Mouse (Mus musculus) neural tube, embryonic 11.5 days (tissue): ENCODE measurements around the gene Gm17349. TPM values are rescaled to one million over a fixed set of nuclear protein-coding genes. Genes with fewer than 3 reads are reported as not detected.

ENCODE experiments used
- ATAC-seq: fragments of 200-750 bp; cut with Nextera tagmentation; 2 replicates; pipeline ENCODE4 v1.8.0; 2017; ENCODE audit warnings: moderate number of reproducible peaks, mild to moderate bottlenecking, moderate TSS enrichment, moderate library complexity; ENCODE audit not compliant: insufficient read depth, low FRiP score, low TSS enrichment
- DNase-seq: peaks from one replicate; pipeline ENCODE4 v3.0.0-alpha.2; 2015; ENCODE audit warnings: low spot score
- H3K27ac ChIP-seq: fragments of 300-500 bp; sonication (generic); 2 replicates; pipeline ENCODE4 v1.5.1; 2014; ENCODE audit warnings: low read depth, mild to moderate bottlenecking, low read length
- H3K27me3 ChIP-seq: fragments of 300-500 bp; sonication (generic); 2 replicates; pipeline ENCODE4 v1.6.1; 2014; ENCODE audit warnings: mild to moderate bottlenecking, low read length, mixed read lengths; ENCODE audit not compliant: control insufficient read depth, insufficient read depth
- H3K36me3 ChIP-seq: fragments of 300-500 bp; sonication (generic); 2 replicates; pipeline ENCODE4 v1.6.1; 2014; ENCODE audit warnings: mild to moderate bottlenecking, low read length, moderate library complexity, mixed read lengths; ENCODE audit not compliant: control insufficient read depth, insufficient read depth
- H3K4me1 ChIP-seq: fragments of 300-500 bp; sonication (generic); 2 replicates; pipeline ENCODE4 v1.6.1; 2014; ENCODE audit warnings: low read length, mixed read lengths; ENCODE audit not compliant: control insufficient read depth, insufficient read depth
- H3K4me2 ChIP-seq: fragments of 300-500 bp; sonication (generic); 2 replicates; pipeline ENCODE4 v1.6.1; 2014; ENCODE audit warnings: low read depth, mild to moderate bottlenecking, moderate library complexity
- H3K4me3 ChIP-seq: fragments of 300-500 bp; sonication (generic); 2 replicates; pipeline ENCODE4 v1.5.1; 2014; ENCODE audit warnings: low read depth, low read length
- H3K9ac ChIP-seq: fragments of 300-500 bp; sonication (generic); 2 replicates; pipeline ENCODE4 v1.6.1; 2014; ENCODE audit warnings: mild to moderate bottlenecking, low read length
- H3K9me3 ChIP-seq: fragments of 300-500 bp; sonication (generic); 2 replicates; pipeline ENCODE4 v1.6.1; 2016; ENCODE audit warnings: low read length; ENCODE audit not compliant: control insufficient read depth
- WGBS: fragments of 180-500 bp; shearing (Covaris S2); extraction: QIAGEN DNeasy Blood & Tissue Kit; methylation state at CpG from one replicate; pipeline ENCODE4 v1.1.7; 2014; 5-methylcytosine and 5-hydroxymethylcytosine counted together
- polyA plus RNA-seq: library from polyadenylated mRNA; unstranded; fragments of >200 nt; fragmentation: Nextera tagmentation; extraction: Ambion mirVana; gene quantifications from 2 replicates; pipeline ENCODE4 v1.2.1, GENCODE M21; 2014

Gene Gm17349
- polyA plus RNA-seq, 1 experiment from 2014 or later, result not detected

DNA sequence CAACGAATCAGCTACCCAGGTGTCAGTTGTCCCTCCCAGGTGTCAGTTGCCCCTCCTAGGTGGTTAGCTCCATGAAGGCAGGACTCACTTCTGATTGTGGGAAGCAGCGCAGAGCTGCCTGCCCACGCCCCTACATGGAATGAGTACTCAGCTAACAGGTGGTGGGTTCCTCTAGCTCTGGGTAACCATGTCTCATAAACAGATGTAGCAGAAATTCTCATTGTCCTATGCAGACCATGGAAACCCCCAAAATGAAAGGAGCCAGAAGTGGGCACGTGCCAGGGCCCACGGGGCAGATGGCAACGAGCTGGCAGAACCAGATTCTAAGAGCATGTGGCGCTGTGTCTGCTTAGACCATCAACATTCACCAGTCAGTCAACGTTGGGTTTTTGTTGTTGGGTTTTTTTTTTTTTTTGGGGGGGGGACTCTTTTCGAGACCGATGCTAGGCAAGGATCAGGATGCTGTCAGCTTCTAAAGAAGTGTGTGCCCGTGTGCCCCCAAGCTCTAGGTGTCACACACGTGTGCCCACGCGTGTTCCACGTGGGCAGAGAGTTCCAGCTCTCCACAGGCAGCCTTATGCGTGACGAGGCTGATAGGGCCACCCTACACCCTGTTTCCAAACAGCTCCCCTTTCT, 41.2 kb downstream of the Gm17349 start:
- peak overlapping the region; percentile 83 for H3K27ac ChIP-seq
- no peak for DNase-seq

DNA sequence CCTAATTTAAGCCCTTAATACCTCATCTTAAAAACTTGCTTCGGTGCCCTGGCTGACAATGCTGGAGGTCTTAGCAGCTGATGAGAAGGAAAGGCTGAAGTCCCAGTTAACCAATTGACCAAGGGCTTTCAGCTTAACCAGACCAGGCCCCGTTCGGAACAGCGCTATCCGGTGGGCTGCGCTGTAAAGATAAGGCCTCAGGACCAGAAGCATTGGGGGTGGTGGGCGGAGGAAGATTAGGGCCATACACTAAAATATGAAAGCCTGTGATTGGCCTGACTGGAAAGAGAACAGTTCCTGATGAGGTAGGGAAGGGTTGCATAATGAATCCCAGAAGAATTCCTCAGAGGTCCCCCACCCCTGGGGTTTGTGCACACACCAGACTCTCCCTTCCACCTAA, 42.9 kb downstream of the Gm17349 start:
- H3K27ac ChIP-seq, result 0 out of 2 replicates have a peak overlapping the region, but pooled peaks have one; percentile 42
- H3K9me3 ChIP-seq, result no peaks in the 10 kb centered on the region
- H3K4me2 ChIP-seq, result no peak overlapping the region
- WGBS, result 62% methylated on average over 7 of the region's 7 CpGs
- H3K4me1 ChIP-seq, result peaks cover 5% of the 10 kb centered on the region; the same call in 1 of the 2 replicates
- peaks cover 7% of the 10 kb centered on the region; the same call in 1 of the 2 replicates for H3K27me3 ChIP-seq
- DNase-seq, result no peak
- no peak for ATAC-seq
- no peak overlapping the region for H3K9ac ChIP-seq
- no peaks in the 10 kb centered on the region for H3K36me3 ChIP-seq
- H3K4me3 ChIP-seq, result no peak overlapping the region

More for the DNA sequence above, 41.2 kb downstream of the Gm17349 start:
- 4% methylated on average over 17 of the region's 17 CpGs for WGBS
- H3K9me3 ChIP-seq, result no peaks in the 10 kb centered on the region
- peak overlapping the region; percentile 47 for H3K9ac ChIP-seq
- peak overlapping the region; percentile 32 for H3K4me3 ChIP-seq
- peak overlapping the region; percentile 60 for H3K4me2 ChIP-seq
- 0 out of 2 replicates have a peak, but pooled peaks have one; percentile 20 for ATAC-seq
- H3K27me3 ChIP-seq, result peaks cover 7% of the 10 kb centered on the region; the same call in 1 of the 2 replicates
- no peaks in the 10 kb centered on the region for H3K36me3 ChIP-seq
- H3K4me1 ChIP-seq, result peaks cover 5% of the 10 kb centered on the region; the same call in 1 of the 2 replicates

DNA sequence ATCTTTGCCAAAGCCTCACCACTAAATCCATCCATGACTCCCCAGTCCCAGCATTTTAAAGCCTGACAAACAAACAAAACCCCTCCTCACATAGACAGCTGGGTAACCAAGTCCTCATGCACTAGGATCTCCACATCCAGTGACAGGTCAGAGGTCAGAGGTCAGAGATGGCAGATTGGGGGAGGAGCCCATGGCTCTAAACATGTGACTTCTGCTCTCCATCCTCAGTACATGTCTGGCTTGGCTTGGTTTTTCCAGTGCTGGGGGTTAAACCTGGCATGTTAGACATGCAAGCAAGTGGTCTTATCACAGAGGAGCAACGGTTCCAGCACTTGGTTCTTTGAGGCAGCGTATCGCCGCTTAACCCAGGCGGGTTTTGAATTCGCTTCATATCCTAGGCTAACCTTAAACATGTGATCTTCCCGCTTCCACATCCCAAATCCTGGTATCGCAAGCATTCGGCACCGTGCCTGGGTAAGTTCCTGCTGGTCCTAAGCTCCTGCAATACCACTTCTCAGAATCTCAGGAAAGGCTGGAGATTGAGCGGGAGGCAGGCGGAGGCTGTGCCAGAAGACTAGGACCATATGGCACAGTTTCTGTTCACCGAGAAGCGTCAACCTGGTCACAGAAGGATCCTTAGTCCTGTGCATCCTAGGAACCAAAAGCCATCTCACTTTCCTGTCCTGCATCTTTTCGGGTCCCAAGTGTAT, 44.0 kb downstream of the Gm17349 start:
- H3K4me3 ChIP-seq, result no peak overlapping the region
- H3K9me3 ChIP-seq, result no peaks in the 10 kb centered on the region
- peaks cover 5% of the 10 kb centered on the region; the same call in 1 of the 2 replicates for H3K4me1 ChIP-seq
- WGBS, result 93% methylated on average over 15 of the region's 15 CpGs
- no peak overlapping the region for H3K4me2 ChIP-seq
- H3K27ac ChIP-seq, result no peak overlapping the region
- no peak for ATAC-seq
- H3K9ac ChIP-seq, result no peak overlapping the region
- no peak for DNase-seq
- H3K27me3 ChIP-seq, result peaks cover 5% of the 10 kb centered on the region; the same call in 1 of the 2 replicates
- H3K36me3 ChIP-seq, result no peaks in the 10 kb centered on the region

DNA sequence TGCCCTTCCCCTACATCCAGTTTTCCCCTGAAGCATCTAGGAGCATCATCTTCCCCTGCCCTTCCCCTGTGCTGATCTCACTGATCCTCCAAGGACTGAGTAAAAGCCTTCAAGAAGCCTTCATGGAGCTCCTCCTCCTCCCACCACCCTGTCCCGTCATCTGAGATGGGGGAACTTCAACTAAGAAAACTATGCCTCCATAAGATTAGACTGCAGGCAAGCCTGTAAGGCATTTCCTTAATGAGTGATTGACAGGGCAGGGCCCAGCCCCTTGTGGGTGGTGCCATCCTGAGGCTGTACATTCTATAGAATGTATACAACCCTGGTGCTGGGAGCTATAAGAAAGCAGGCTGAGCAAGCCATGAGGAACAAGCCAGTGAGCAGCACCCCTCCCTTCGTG, 46.9 kb downstream of the Gm17349 start:
- Histone ChIP-seq H3K4me3 (no peak overlapping the region), H3K9me3 (no peaks in the 10 kb centered on the region), H3K27ac (no peak overlapping the region), H3K4me2 (no peak overlapping the region), H3K36me3 (no peaks in the 10 kb centered on the region), H3K27me3 (peaks cover 11% of the 10 kb centered on the region), H3K4me1 (peaks cover 7% of the 10 kb centered on the region; the same call in 1 of the 2 replicates), H3K9ac (no peak overlapping the region)
- DNase-seq, result no peak
- WGBS, result 61% methylated on average over 2 of the region's 2 CpGs
- no peak for ATAC-seq

DNA sequence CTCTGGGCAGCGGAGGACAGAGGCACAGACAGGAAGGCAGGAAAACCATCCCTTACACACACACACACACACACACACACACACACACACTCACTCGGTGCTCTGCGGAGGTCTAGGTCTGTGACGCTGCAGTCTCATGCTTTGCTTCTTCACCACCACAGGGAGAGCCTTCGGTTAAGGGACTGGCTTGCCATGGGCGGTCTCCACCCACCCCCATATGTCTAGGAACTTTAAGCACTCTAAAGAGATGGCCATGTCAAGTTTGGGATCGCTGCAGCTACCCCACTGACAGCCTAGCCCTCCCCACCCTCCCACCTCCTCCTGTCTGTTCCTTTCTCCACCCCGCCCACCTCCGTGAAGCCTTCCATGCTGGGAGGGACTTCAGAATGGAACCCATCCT, 49.3 kb downstream of the Gm17349 start:
- no peak overlapping the region for H3K9ac ChIP-seq
- ATAC-seq (no peak), DNase-seq (no peak)
- 58% methylated on average over 9 of the region's 9 CpGs for WGBS
- no peak overlapping the region for H3K4me2 ChIP-seq
- peaks cover 13% of the 10 kb centered on the region for H3K27me3 ChIP-seq
- H3K27ac ChIP-seq, result no peak overlapping the region
- H3K4me3 ChIP-seq, result no peak overlapping the region
- peaks cover 7% of the 10 kb centered on the region; the same call in 1 of the 2 replicates for H3K4me1 ChIP-seq
- no peaks in the 10 kb centered on the region for H3K36me3 ChIP-seq
- H3K9me3 ChIP-seq, result no peaks in the 10 kb centered on the region

DNA sequence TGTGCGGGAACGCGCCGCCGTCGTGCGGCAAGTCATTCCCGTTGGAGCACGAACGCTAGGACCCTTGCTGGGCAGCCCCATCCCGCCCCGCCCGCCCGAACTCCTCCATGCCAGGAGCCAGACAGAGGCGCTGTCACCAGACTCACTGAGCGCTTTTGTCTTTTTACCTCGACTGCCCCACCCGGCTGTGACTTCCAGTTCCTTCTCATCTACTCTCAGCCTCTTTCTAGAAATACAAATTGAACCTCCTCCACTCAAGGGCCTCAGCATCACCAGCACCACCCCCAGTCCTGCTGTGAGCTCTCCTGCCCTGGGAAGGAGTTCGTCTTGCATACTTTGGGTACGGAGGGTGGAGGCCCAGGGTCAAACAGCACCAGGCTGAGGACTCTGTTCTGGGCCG, 51.4 kb downstream of the Gm17349 start:
- peak overlapping the region; percentile 33; the same call in 1 of the 2 replicates for H3K9ac ChIP-seq
- H3K27me3 ChIP-seq, result peaks cover 13% of the 10 kb centered on the region
- no peaks in the 10 kb centered on the region for H3K9me3 ChIP-seq
- H3K4me3 ChIP-seq, result no peak overlapping the region
- peak overlapping the region; percentile 27 for H3K4me2 ChIP-seq
- no peaks in the 10 kb centered on the region for H3K36me3 ChIP-seq
- peaks cover 26% of the 10 kb centered on the region for H3K4me1 ChIP-seq
- 4% methylated on average over 21 of the region's 21 CpGs for WGBS
- DNase-seq, result no peak
- no peak for ATAC-seq
- H3K27ac ChIP-seq, result no peak overlapping the region

DNA sequence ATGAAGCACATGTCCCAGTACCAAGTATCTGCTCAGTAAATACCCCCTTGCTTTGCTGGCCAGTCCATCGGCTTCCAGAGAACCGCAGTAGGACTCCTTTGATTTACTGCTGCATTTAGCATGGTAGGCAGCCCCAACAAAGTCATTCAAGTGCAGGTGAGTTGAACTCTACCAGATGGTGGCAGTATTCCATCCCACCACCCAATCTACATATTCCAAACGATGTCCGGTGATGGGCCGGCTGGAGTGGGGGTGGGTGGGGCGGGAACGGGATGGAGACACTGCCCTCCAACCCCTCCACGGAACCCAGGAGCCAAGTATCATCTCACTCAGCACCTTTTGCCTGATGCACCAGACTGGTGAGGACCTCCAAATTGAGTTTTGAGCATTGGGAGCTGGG, 52.0 kb downstream of the Gm17349 start:
- Histone ChIP-seq H3K4me1 (peaks cover 30% of the 10 kb centered on the region), H3K9ac (no peak overlapping the region), H3K9me3 (no peaks in the 10 kb centered on the region), H3K4me2 (peak overlapping the region; percentile 27), H3K27me3 (peaks cover 13% of the 10 kb centered on the region), H3K27ac (no peak overlapping the region), H3K36me3 (no peaks in the 10 kb centered on the region), H3K4me3 (no peak overlapping the region)
- WGBS, result 6% methylated on average over 8 of the region's 8 CpGs
- no peak for DNase-seq
- no peak for ATAC-seq
